Mouse (Mus musculus) neural tube, embryonic 14.5 days (tissue): Measurements from ENCODE around the gene Bcl2l13. TPM values are rescaled to one million over a fixed set of nuclear protein-coding genes. Genes with fewer than 3 reads are reported as not detected.

ENCODE experiments used
- ATAC-seq: fragments of 200-750 bp; cut with Nextera tagmentation; 2 replicates; pipeline ENCODE4 v1.8.0; 2017; ENCODE audit warnings: low read depth, mild to moderate bottlenecking, moderate TSS enrichment, moderate library complexity
- H3K27ac ChIP-seq: fragments of 300-500 bp; sonication (generic); 2 replicates; pipeline ENCODE4 v1.5.1; 2014; ENCODE audit warnings: low read depth, mild to moderate bottlenecking, control low read depth, low read length, moderate library complexity, mixed read lengths
- H3K27me3 ChIP-seq: fragments of 300-500 bp; sonication (generic); 2 replicates; pipeline ENCODE4 v1.6.1; 2014; ENCODE audit warnings: low read length; ENCODE audit not compliant: control insufficient read depth, insufficient read depth
- H3K36me3 ChIP-seq: fragments of 300-500 bp; sonication (generic); 2 replicates; pipeline ENCODE4 v1.6.1; 2014; ENCODE audit warnings: low read length, mixed read lengths; ENCODE audit not compliant: control insufficient read depth, insufficient read depth
- H3K4me1 ChIP-seq: fragments of 300-500 bp; sonication (generic); 2 replicates; pipeline ENCODE4 v1.6.1; 2014; ENCODE audit warnings: low read length; ENCODE audit not compliant: control insufficient read depth, insufficient read depth
- H3K4me2 ChIP-seq: fragments of 300-500 bp; sonication (generic); 2 replicates; pipeline ENCODE4 v1.6.1; 2014; ENCODE audit warnings: mild to moderate bottlenecking, low read depth, low read length, control low read depth
- H3K4me3 ChIP-seq: fragments of 300-500 bp; sonication (generic); 2 replicates; pipeline ENCODE4 v1.5.1; 2014; ENCODE audit warnings: low read depth, low read length, control low read depth, mixed read lengths
- H3K9ac ChIP-seq: fragments of 300-500 bp; sonication (generic); replicated peaks from 2 replicates; pipeline ENCODE4 v1.6.1; 2014; ENCODE audit warnings: low read depth, mild to moderate bottlenecking, control low read depth, low read length, mixed read lengths
- H3K9me3 ChIP-seq: fragments of 300-500 bp; sonication (generic); 2 replicates; pipeline ENCODE4 v1.6.1; 2016; ENCODE audit warnings: low read length; ENCODE audit not compliant: control insufficient read depth
- WGBS: fragments of 180-500 bp; shearing (Covaris S2); extraction: QIAGEN DNeasy Blood & Tissue Kit; methylation state at CpG from one replicate; pipeline ENCODE4 v1.1.7; 2014; 5-methylcytosine and 5-hydroxymethylcytosine counted together
- polyA plus RNA-seq: library from polyadenylated mRNA; unstranded; fragments of >200 nt; fragmentation: Nextera tagmentation; extraction: Ambion mirVana; gene quantifications from 2 replicates; pipeline ENCODE4 v1.2.1, GENCODE M21; 2014

The Bcl2l13 gene
- polyA plus RNA-seq, 1 experiment from 2014 or later: 22.3 TPM

- no peaks in the 10 kb centered on the region for H3K27me3 ChIP-seq
- H3K4me2 ChIP-seq: no peak overlapping the region
- no peak overlapping the region; the same call in 1 of the 2 replicates for H3K27ac ChIP-seq
- no peak overlapping the region for H3K4me3 ChIP-seq
- WGBS: 74% methylated on average over 9 of the region's 9 CpGs
- no peak for ATAC-seq
- no peaks in the 10 kb centered on the region for H3K9me3 ChIP-seq
- no peaks in the 10 kb centered on the region for H3K4me1 ChIP-seq
- H3K9ac ChIP-seq: no peak overlapping the region
- peaks cover 12% of the 10 kb centered on the region; the same call in 1 of the 2 replicates for H3K36me3 ChIP-seq
Measured at GRCm38 (mm10) chr6:120873874-120874273, 37.9 kb downstream of the Bcl2l13 start.

- 93% methylated on average over 5 of the region's 5 CpGs for WGBS
- Histone ChIP-seq H3K27ac (no peak overlapping the region), H3K9me3 (no peaks in the 10 kb centered on the region), H3K4me3 (no peak overlapping the region), H3K27me3 (no peaks in the 10 kb centered on the region), H3K36me3 (peaks cover 12% of the 10 kb centered on the region; the same call in 1 of the 2 replicates), H3K4me2 (no peak overlapping the region), H3K4me1 (no peaks in the 10 kb centered on the region), H3K9ac (no peak overlapping the region)
- no peak for ATAC-seq
Measured at GRCm38 (mm10) chr6:120879046-120879445, 43.0 kb downstream of the Bcl2l13 start.

GRCm38 (mm10) chr6:120884436-120884835, 48.4 kb downstream of the Bcl2l13 start:
- Histone ChIP-seq H3K9ac (no peak overlapping the region), H3K9me3 (no peaks in the 10 kb centered on the region), H3K4me3 (no peak overlapping the region), H3K36me3 (peaks cover 22% of the 10 kb centered on the region), H3K4me1 (no peaks in the 10 kb centered on the region), H3K27ac (no peak overlapping the region), H3K27me3 (no peaks in the 10 kb centered on the region), H3K4me2 (no peak overlapping the region)
- WGBS: 56% methylated on average over 6 of the region's 6 CpGs
- ATAC-seq: peak; percentile 24; the same call in 1 of the 2 replicates

- WGBS: 89% methylated on average over 17 of the region's 17 CpGs
- peaks cover 24% of the 10 kb centered on the region for H3K36me3 ChIP-seq
- H3K27ac ChIP-seq: no peak overlapping the region
- no peaks in the 10 kb centered on the region for H3K27me3 ChIP-seq
- no peak for ATAC-seq
- H3K9ac ChIP-seq: no peak overlapping the region
- no peak overlapping the region for H3K4me2 ChIP-seq
- no peaks in the 10 kb centered on the region for H3K4me1 ChIP-seq
- H3K9me3 ChIP-seq: no peaks in the 10 kb centered on the region
- H3K4me3 ChIP-seq: no peak overlapping the region
Measured at GRCm38 (mm10) chr6:120886696-120887095, 50.7 kb downstream of the Bcl2l13 start.

GRCm38 (mm10) chr6:120894089-120894488, 58.1 kb downstream of the Bcl2l13 start:
- no peaks in the 10 kb centered on the region for H3K27me3 ChIP-seq
- no peak overlapping the region for H3K4me3 ChIP-seq
- no peak overlapping the region for H3K9ac ChIP-seq
- WGBS: 96% methylated on average over 9 of the region's 9 CpGs
- H3K9me3 ChIP-seq: no peaks in the 10 kb centered on the region
- no peak for ATAC-seq
- H3K4me2 ChIP-seq: no peak overlapping the region
- peaks cover 18% of the 10 kb centered on the region for H3K36me3 ChIP-seq
- H3K27ac ChIP-seq: no peak overlapping the region
- H3K4me1 ChIP-seq: no peaks in the 10 kb centered on the region

GRCm38 (mm10) chr6:120894524-120894923, 58.5 kb downstream of the Bcl2l13 start:
- H3K27ac ChIP-seq: no peak overlapping the region
- no peaks in the 10 kb centered on the region for H3K9me3 ChIP-seq
- 87% methylated on average over 9 of the region's 9 CpGs for WGBS
- H3K4me1 ChIP-seq: no peaks in the 10 kb centered on the region
- peaks cover 15% of the 10 kb centered on the region for H3K36me3 ChIP-seq
- no peak overlapping the region for H3K4me3 ChIP-seq
- H3K27me3 ChIP-seq: no peaks in the 10 kb centered on the region
- ATAC-seq: no peak
- no peak overlapping the region for H3K9ac ChIP-seq
- no peak overlapping the region for H3K4me2 ChIP-seq

- Histone ChIP-seq H3K9me3 (no peaks in the 10 kb centered on the region), H3K4me3 (no peak overlapping the region), H3K36me3 (peaks cover 6% of the 10 kb centered on the region), H3K4me1 (no peaks in the 10 kb centered on the region), H3K27me3 (no peaks in the 10 kb centered on the region), H3K9ac (no peak overlapping the region), H3K27ac (no peak overlapping the region), H3K4me2 (no peak overlapping the region)
- ATAC-seq: peak; percentile 44; the same call in 1 of the 2 replicates
- WGBS: 65% methylated on average over 6 of the region's 6 CpGs
Measured at GRCm38 (mm10) chr6:120898188-120898833, 62.3 kb downstream of the Bcl2l13 start.

- Histone ChIP-seq H3K36me3 (no peaks in the 10 kb centered on the region), H3K27ac (no peak overlapping the region), H3K4me1 (no peaks in the 10 kb centered on the region), H3K9ac (no peak overlapping the region), H3K4me2 (no peak overlapping the region), H3K4me3 (no peak overlapping the region), H3K9me3 (no peaks in the 10 kb centered on the region), H3K27me3 (no peaks in the 10 kb centered on the region)
- no peak for ATAC-seq
- WGBS: 94% methylated on average over 14 of the region's 14 CpGs
Measured at GRCm38 (mm10) chr6:120901776-120902645, 66.0 kb downstream of the Bcl2l13 start.

- WGBS: 63% methylated on average over 5 of the region's 5 CpGs
- no peak for ATAC-seq
Measured at GRCm38 (mm10) chr6:120903450-120903912, 67.5 kb downstream of the Bcl2l13 start.

More at GRCm38 (mm10) chr6:120903450-120903912, 67.5 kb downstream of the Bcl2l13 start:
- Histone ChIP-seq H3K27me3 (no peaks in the 10 kb centered on the region), H3K9ac (no peak overlapping the region), H3K9me3 (no peaks in the 10 kb centered on the region), H3K4me3 (no peak overlapping the region), H3K4me1 (no peaks in the 10 kb centered on the region), H3K36me3 (no peaks in the 10 kb centered on the region), H3K4me2 (no peak overlapping the region), H3K27ac (no peak overlapping the region)
